Mouse (Mus musculus): Measurements from ENCODE around the gene Tmsb15b1. TPM values are rescaled to one million over a fixed set of nuclear protein-coding genes. Genes with fewer than 3 reads are reported as not detected.

The Tmsb15b1 gene
- polyA plus RNA-seq (2012; rRNA removed), result 1.2 and 1.7 TPM in 2 replicates

DNA sequence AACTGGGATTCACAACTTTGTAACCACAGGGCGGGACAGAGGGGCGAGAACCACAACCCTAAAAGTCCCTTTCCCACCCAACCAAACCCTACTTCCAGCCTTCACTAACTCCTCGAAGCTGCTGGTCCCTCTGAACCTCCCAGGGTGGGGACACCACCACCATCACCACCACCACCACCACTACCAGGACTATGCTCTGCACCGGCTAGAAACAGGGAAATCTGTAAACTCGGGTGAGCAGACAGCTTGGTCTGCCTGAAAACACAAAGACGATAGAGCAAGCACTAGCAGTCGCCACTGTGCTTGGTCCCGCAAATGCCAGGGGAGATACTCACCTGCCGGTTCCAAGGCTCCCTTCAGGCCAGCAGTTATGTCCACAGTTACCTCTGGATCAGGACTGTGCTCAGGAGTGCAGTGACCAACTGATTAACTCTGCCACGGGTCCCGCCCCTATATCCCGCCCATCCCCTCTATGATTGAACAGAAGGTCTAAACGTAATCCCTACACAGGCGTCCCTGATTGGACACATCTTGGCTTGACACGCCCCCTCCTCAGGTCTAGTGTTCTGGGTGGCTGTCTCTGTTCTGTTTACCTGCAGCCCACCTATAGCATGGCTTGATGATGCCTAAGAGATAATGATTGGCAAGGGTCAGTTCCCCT, at the start of gene Tmsb15b1, which contains the start of gene Tmsb15l:
Gene Tmsb15b1 (minus strand): TSS at position 451 of the 661 bp plus-strand sequence.
Gene Tmsb15l (minus strand): TSS at position 446 of the 661 bp plus-strand sequence.

DNA sequence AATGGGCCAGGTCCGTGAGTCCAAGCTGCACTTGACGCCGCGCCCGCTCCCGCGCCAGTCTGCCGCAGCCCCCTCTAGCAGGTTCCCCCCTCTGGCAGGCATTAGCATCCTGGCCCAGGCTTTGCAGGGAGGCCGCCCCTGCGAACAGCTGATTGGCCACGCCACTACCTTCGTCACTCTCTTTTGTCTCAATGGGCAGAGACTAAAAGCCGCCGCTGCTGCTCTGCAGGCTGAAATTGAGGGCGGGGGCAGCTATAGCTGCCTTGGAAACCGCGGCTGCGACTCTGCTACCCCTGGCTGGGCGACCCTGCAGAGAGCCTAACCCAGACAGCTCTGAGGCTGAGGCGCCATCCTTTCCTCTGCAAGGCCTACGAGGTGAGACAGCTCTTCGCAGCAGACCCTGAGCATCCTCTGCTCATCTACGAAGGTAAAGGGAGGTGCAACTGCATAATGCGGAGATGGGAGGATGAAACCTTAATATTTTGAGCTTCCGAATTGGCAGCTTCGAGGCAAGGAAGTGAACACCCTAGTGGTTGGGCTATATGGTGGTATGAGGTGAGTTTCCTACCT, 16.4 kb upstream of the Tmsb15b1 start, which contains the start of gene Zcchc18:
Gene Zcchc18 (plus strand): TSS at position 178 of the 570 bp plus-strand sequence.

DNA sequence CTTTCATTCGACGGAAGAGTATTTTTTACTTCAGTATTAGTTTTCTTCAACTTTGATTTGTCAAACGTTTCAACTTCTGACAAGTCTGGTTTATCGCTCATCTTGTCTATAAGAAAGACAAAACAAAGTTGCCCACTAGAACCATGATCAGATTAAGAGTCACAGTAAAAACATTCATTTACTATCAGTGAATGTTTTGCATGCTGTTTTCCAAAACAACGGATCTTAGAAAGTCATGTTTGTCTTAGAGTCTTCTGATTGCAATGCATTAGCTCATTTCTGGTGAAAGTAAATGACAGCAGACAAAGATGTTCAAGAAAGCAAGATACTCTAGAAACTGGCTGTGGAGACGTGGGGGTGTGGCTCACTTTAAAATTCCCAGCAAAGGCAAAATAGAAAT, 1.3 kb downstream of the Tmsb15b1 start, which contains the start of gene Tmsb15b2:
Gene Tmsb15b2 (minus strand): TSS at position 101 of the 400 bp plus-strand sequence.

DNA sequence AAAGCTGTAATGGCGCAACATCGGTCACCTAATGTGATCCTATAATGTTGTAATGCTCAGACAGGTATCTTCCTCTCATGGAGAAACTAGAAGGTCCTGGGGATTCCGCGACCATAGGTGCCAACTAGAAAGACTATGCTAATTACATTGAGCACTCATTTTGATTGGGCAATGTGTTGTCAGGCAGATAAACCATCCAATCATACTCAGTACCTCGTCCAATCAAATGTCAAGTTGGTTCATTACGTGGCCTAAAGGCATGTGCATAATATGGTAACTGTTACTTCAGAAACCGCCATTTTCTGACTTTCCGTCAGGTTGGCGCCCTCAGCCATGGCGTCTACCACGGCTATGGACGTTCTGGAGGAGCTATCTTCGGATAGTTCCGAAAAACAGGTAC, 49.6 kb downstream of the Tmsb15b1 start, which contains the start of gene H2bfm:
Gene H2bfm (plus strand): TSS at position 295 of the 400 bp plus-strand sequence.

Other genes with a start within 250 kb of the Tmsb15b1 start
- gene Morf4l2, start 233.2 kb downstream of the Tmsb15b1 start, polyA plus RNA-seq (2012; rRNA removed), result 122 and 139 TPM in 2 replicates
- gene Glra4, start 196.7 kb downstream of the Tmsb15b1 start, polyA plus RNA-seq (2012; rRNA removed), result not detected in 2 replicates
- gene Plp1, start 154.2 kb downstream of the Tmsb15b1 start, polyA plus RNA-seq (2012; rRNA removed), result 0.78 and 0.81 TPM in 2 replicates
- gene Rab9b, start 108.1 kb downstream of the Tmsb15b1 start, polyA plus RNA-seq (2012; rRNA removed), result 0.01 TPM in 2 replicates
- not detected in 2 replicates for gene H2bfm, start 49.5 kb downstream of the Tmsb15b1 start, polyA plus RNA-seq (2012; rRNA removed)
- gene Tmsb15b2, start 1.4 kb downstream of the Tmsb15b1 start, polyA plus RNA-seq (2012; rRNA removed), result 2.6 and 3.6 TPM in 2 replicates
- 1.2 and 1.3 TPM in 2 replicates for gene Tmsb15l, start within 50 bp of the Tmsb15b1 start, polyA plus RNA-seq (2012; rRNA removed)
- 0.02 and 0.09 TPM in 2 replicates for gene Zcchc18, start 16.3 kb upstream of the Tmsb15b1 start, polyA plus RNA-seq (2012; rRNA removed)
- 1.6 TPM in 2 replicates for gene Slc25a53, start 61.4 kb upstream of the Tmsb15b1 start, polyA plus RNA-seq (2012; rRNA removed)
- gene Fam199x, start 72.7 kb upstream of the Tmsb15b1 start, polyA plus RNA-seq (2012; rRNA removed), result 0.44 and 0.59 TPM in 2 replicates
- not detected in 2 replicates for gene Esx1, start 145.2 kb upstream of the Tmsb15b1 start, polyA plus RNA-seq (2012; rRNA removed)

Measured in liver, embryonic 14 days (tissue).